Mouse (Mus musculus) G1E (cell line): ENCODE data around the gene Anapc16. TPM values are rescaled to one million over a fixed set of nuclear protein-coding genes. Genes with fewer than 3 reads are reported as not detected.
A peak's percentile ranks its signal among the peaks of the same experiment; 100 is the strongest.

Experiments used
- ATAC-seq: 2 replicates; pipeline ENCODE4 v1.8.0; 2016; ENCODE audit warnings: mild to moderate bottlenecking; ENCODE audit not compliant: insufficient number of reproducible peaks, poor library complexity, low FRiP score, severe bottlenecking; ENCODE audit errors: extremely low read depth
- DNase-seq: peaks from one replicate; pipeline ENCODE4 v3.0.0; 2012; ENCODE audit warnings: low spot score
- H3K27me3 ChIP-seq: 2 replicates; pipeline ENCODE4 v1.6.1; 2012; ENCODE audit warnings: mild to moderate bottlenecking, low read length, inconsistent platforms; ENCODE audit not compliant: insufficient read depth
- H3K36me3 ChIP-seq: replicated peaks from 2 replicates; pipeline ENCODE3; 2012; ENCODE audit warnings: mild to moderate bottlenecking, inconsistent platforms
- H3K4me1 ChIP-seq: 2 replicates; pipeline ENCODE4 v1.6.1; 2012; ENCODE audit warnings: low read depth, low read length, inconsistent platforms, mixed read lengths; ENCODE audit not compliant: insufficient read depth
- H3K4me3 ChIP-seq: 2 replicates; pipeline ENCODE4 v1.5.1; 2012; ENCODE audit warnings: low read depth, mild to moderate bottlenecking, inconsistent platforms, low read length, moderate library complexity, mixed read lengths
- H3K9me3 ChIP-seq: replicated peaks from 2 replicates; pipeline ENCODE4 v1.6.1; 2012; ENCODE audit warnings: inconsistent platforms
- CTCF ChIP-seq: IDR thresholded peaks from 2 replicates; pipeline ENCODE4 v1.5.1; 2012; ENCODE audit warnings: low read depth, low read length, inconsistent platforms, mixed read lengths
- GATA1 ChIP-seq: IDR thresholded peaks from 2 replicates; pipeline ENCODE4 v1.6.1; 2012; ENCODE audit warnings: borderline replicate concordance, low read length, inconsistent platforms, mixed read lengths
- GATA2 ChIP-seq: IDR thresholded peaks from 2 replicates; pipeline ENCODE4 v1.6.1; 2012; ENCODE audit warnings: low read depth, low read length, inconsistent platforms, borderline replicate concordance
- POLR2AphosphoS5 ChIP-seq: IDR thresholded peaks from 2 replicates; pipeline ENCODE4 v1.6.1; 2012; ENCODE audit warnings: low read depth, low read length, inconsistent platforms; ENCODE audit not compliant: insufficient replicate concordance
- TAL1 ChIP-seq: conservative IDR thresholded peaks from 2 replicates; pipeline ENCODE4 v1.6.1; 2012; ENCODE audit warnings: low read depth, low read length, inconsistent platforms, mixed read lengths
- polyA plus RNA-seq: library from polyadenylated mRNA; stranded (reverse); fragments of >175 nt; gene quantifications from 2 replicates; pipeline ENCODE4 v1.2.3, GENCODE M21; 2012
- total RNA-seq, 2 experiments: library from RNA; stranded (forward) in 1 of 2; stranded (reverse) in 1 of 2; fragments of 200-1000 nt in 1 of 2; fragments of >200 nt in 1 of 2; fragmentation: Nextera tagmentation in 1 of 2; gene quantifications; 2 replicates each; pipeline ENCODE4 v1.2.3; 2014 to 2017

The Anapc16 gene
- total and polyA plus RNA-seq, 3 experiments = 26.3 to 43.2 (median 36.7) TPM

GRCm38 (mm10) chr10:59946362-59946761 is 56.6 kb downstream of the Anapc16 start:
- H3K4me3 ChIP-seq = no peak overlapping the region
- peaks cover 13% of the 10 kb centered on the region for H3K36me3 ChIP-seq
- no peaks in the 10 kb centered on the region for H3K9me3 ChIP-seq
- TF ChIP-seq POLR2AphosphoS5 (no peak), CTCF (no peak), TAL1 (no peak), GATA2 (no peak), GATA1 (no peak)
- ATAC-seq (no peak), DNase-seq (no peak)
- peaks cover 57% of the 10 kb centered on the region for H3K4me1 ChIP-seq
- no peaks in the 10 kb centered on the region; the same call in 1 of the 2 replicates for H3K27me3 ChIP-seq

DNA sequence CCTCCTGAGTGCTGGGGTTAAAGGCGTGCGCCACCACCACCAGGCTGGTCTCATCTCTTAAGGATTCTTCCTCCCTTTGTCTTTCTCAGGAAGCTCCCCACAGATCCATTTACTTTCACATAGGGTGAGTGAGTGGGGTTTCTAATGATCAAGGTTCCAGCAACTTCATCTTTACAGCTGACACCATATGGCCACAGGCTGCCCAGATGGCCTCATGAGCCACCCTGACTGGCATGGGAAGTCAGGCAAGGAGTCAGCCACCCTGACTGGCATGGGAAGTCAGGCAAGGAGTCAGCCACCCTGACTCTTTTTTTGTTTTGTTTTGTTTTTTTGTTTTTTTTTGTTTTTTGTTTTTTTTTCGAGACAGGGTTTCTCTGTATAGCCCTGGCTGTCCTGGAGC is 57.5 kb downstream of the Anapc16 start:
- TF ChIP-seq POLR2AphosphoS5 (no peak), GATA2 (no peak), CTCF (no peak), TAL1 (no peak), GATA1 (no peak)
- Histone ChIP-seq H3K4me3 (no peak overlapping the region), H3K27me3 (no peaks in the 10 kb centered on the region; the same call in 1 of the 2 replicates), H3K4me1 (peaks cover 52% of the 10 kb centered on the region), H3K9me3 (no peaks in the 10 kb centered on the region), H3K36me3 (peaks cover 8% of the 10 kb centered on the region)
- no peak for DNase-seq
- no peak for ATAC-seq

GRCm38 (mm10) chr10:59943421-59943989 is 59.4 kb downstream of the Anapc16 start:
- peak; percentile 54 for ATAC-seq
- peak overlapping the region; percentile 58; the same call in 1 of the 2 replicates for H3K4me3 ChIP-seq

GRCm38 (mm10) chr10:59942847-59943420 is 60.0 kb downstream of the Anapc16 start:
- Histone ChIP-seq H3K4me3 (peak overlapping the region; percentile 58; the same call in 1 of the 2 replicates), H3K4me1 (peaks cover 34% of the 10 kb centered on the region)
- DNase-seq = no peak

More at GRCm38 (mm10) chr10:59943421-59943989, 59.4 kb downstream of the Anapc16 start:
- TF ChIP-seq GATA1 = no peak
- TF ChIP-seq TAL1 = peak; percentile 54
- TF ChIP-seq GATA2 = no peak
- TF ChIP-seq POLR2AphosphoS5 = no peak
- TF ChIP-seq CTCF = no peak
- Histone ChIP-seq H3K4me1 (peaks cover 38% of the 10 kb centered on the region), H3K36me3 (no peaks in the 10 kb centered on the region), H3K27me3 (no peaks in the 10 kb centered on the region; the same call in 1 of the 2 replicates), H3K9me3 (no peaks in the 10 kb centered on the region)
- DNase-seq = no peak

DNA sequence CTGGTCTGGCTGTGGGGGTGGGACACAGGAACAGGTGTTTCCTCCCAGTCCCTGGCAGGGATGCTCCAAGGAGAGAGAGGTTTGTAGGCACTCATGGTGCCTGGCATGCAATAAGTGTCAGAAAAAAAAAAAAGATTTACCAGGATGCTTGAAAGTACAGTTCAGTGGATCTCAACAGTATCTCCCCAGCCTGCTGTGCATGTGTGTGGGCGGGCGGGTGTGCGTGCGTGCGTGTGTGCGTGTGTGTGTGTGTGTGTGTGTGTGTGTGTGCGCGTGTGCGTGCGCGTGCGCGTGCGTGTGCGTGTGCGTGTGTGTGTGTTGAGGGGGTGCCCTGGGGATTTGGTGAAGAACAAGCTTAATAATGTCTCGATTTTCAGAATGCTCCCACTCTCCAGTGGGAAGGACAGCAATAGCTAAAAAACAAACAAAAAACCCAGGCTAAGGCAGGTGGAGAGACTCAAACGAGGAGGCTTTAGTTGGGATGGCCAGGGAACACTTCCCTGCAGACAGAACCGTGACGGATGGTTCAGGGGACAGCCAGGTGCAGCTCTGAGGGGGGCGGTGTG is 60.6 kb downstream of the Anapc16 start:
- TF ChIP-seq POLR2AphosphoS5 (no peak), CTCF (no peak), TAL1 (no peak), GATA1 (no peak), GATA2 (no peak)
- Histone ChIP-seq H3K4me3 (peak overlapping the region; percentile 58; the same call in 1 of the 2 replicates), H3K4me1 (peaks cover 28% of the 10 kb centered on the region)

More at GRCm38 (mm10) chr10:59942847-59943420, 60.0 kb downstream of the Anapc16 start:
- no peak for TF ChIP-seq TAL1
- TF ChIP-seq GATA2 = no peak
- TF ChIP-seq CTCF = no peak
- TF ChIP-seq GATA1 = no peak
- TF ChIP-seq POLR2AphosphoS5 = no peak
- ATAC-seq = no peak
- H3K36me3 ChIP-seq = no peaks in the 10 kb centered on the region
- no peaks in the 10 kb centered on the region; the same call in 1 of the 2 replicates for H3K27me3 ChIP-seq
- no peaks in the 10 kb centered on the region for H3K9me3 ChIP-seq

GRCm38 (mm10) chr10:59939081-59939480 is 63.9 kb downstream of the Anapc16 start:
- DNase-seq = no peak
- Histone ChIP-seq H3K36me3 (no peaks in the 10 kb centered on the region), H3K27me3 (peaks cover 6% of the 10 kb centered on the region; the same call in 1 of the 2 replicates), H3K4me3 (no peak overlapping the region), H3K4me1 (peaks cover 21% of the 10 kb centered on the region), H3K9me3 (no peaks in the 10 kb centered on the region)
- ATAC-seq = no peak
- TF ChIP-seq POLR2AphosphoS5 (no peak), TAL1 (no peak), GATA1 (no peak), GATA2 (no peak), CTCF (no peak)

More for the DNA sequence above, 60.6 kb downstream of the Anapc16 start:
- no peaks in the 10 kb centered on the region; the same call in 1 of the 2 replicates for H3K27me3 ChIP-seq
- H3K36me3 ChIP-seq = no peaks in the 10 kb centered on the region
- no peaks in the 10 kb centered on the region for H3K9me3 ChIP-seq
- DNase-seq (no peak), ATAC-seq (no peak)
